Mouse (Mus musculus) neural tube, embryonic 14.5 days (tissue): ENCODE results near the gene Cadm3. TPM values are rescaled to one million over a fixed set of nuclear protein-coding genes. Genes with fewer than 3 reads are reported as not detected.
A peak's percentile ranks its signal among the peaks of the same experiment; 100 is the strongest.

Experiments used
- ATAC-seq: fragments of 200-750 bp; cut with Nextera tagmentation; 2 replicates; pipeline ENCODE4 v1.8.0; 2017; ENCODE audit warnings: low read depth, mild to moderate bottlenecking, moderate TSS enrichment, moderate library complexity
- H3K27ac ChIP-seq: fragments of 300-500 bp; sonication (generic); 2 replicates; pipeline ENCODE4 v1.5.1; 2014; ENCODE audit warnings: low read depth, mild to moderate bottlenecking, control low read depth, low read length, moderate library complexity, mixed read lengths
- H3K27me3 ChIP-seq: fragments of 300-500 bp; sonication (generic); 2 replicates; pipeline ENCODE4 v1.6.1; 2014; ENCODE audit warnings: low read length; ENCODE audit not compliant: control insufficient read depth, insufficient read depth
- H3K36me3 ChIP-seq: fragments of 300-500 bp; sonication (generic); 2 replicates; pipeline ENCODE4 v1.6.1; 2014; ENCODE audit warnings: low read length, mixed read lengths; ENCODE audit not compliant: control insufficient read depth, insufficient read depth
- H3K4me1 ChIP-seq: fragments of 300-500 bp; sonication (generic); 2 replicates; pipeline ENCODE4 v1.6.1; 2014; ENCODE audit warnings: low read length; ENCODE audit not compliant: control insufficient read depth, insufficient read depth
- H3K4me2 ChIP-seq: fragments of 300-500 bp; sonication (generic); 2 replicates; pipeline ENCODE4 v1.6.1; 2014; ENCODE audit warnings: mild to moderate bottlenecking, low read depth, low read length, control low read depth
- H3K4me3 ChIP-seq: fragments of 300-500 bp; sonication (generic); 2 replicates; pipeline ENCODE4 v1.5.1; 2014; ENCODE audit warnings: low read depth, low read length, control low read depth, mixed read lengths
- H3K9ac ChIP-seq: fragments of 300-500 bp; sonication (generic); replicated peaks from 2 replicates; pipeline ENCODE4 v1.6.1; 2014; ENCODE audit warnings: low read depth, mild to moderate bottlenecking, control low read depth, low read length, mixed read lengths
- H3K9me3 ChIP-seq: fragments of 300-500 bp; sonication (generic); 2 replicates; pipeline ENCODE4 v1.6.1; 2016; ENCODE audit warnings: low read length; ENCODE audit not compliant: control insufficient read depth
- WGBS: fragments of 180-500 bp; shearing (Covaris S2); extraction: QIAGEN DNeasy Blood & Tissue Kit; methylation state at CpG from one replicate; pipeline ENCODE4 v1.1.7; 2014; 5-methylcytosine and 5-hydroxymethylcytosine counted together
- polyA plus RNA-seq: library from polyadenylated mRNA; unstranded; fragments of >200 nt; fragmentation: Nextera tagmentation; extraction: Ambion mirVana; gene quantifications from 2 replicates; pipeline ENCODE4 v1.2.1, GENCODE M21; 2014

The Cadm3 gene
- polyA plus RNA-seq, 1 experiment from 2014 or later, result 174 TPM

DNA sequence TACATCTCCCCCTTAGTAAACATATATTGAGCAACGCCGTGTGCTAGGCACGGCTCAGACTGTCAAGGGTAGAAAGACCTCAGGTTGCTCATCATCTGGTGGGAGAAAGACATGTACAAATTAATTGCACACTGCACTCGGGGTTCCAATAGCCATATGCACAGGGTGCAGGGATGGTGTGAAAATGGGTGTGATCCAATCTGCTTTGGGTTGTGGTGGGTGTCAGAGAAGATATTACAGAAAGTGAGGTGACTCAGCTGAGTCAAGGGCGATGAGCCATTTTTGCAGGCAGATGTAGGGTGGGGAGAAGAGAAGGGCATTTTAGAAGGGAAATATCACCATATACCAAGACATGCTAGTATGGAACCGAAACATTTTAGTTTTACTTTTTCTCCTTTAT is 13.9 kb upstream of the Cadm3 start:
- H3K4me1 ChIP-seq, result no peaks in the 10 kb centered on the region
- ATAC-seq, result no peak
- no peaks in the 10 kb centered on the region for H3K27me3 ChIP-seq
- H3K27ac ChIP-seq, result no peak overlapping the region
- no peak overlapping the region for H3K4me2 ChIP-seq
- no peak overlapping the region for H3K9ac ChIP-seq
- H3K36me3 ChIP-seq, result no peaks in the 10 kb centered on the region
- no peaks in the 10 kb centered on the region for H3K9me3 ChIP-seq
- no peak overlapping the region for H3K4me3 ChIP-seq
- 89% methylated on average over 6 of the region's 6 CpGs for WGBS

DNA sequence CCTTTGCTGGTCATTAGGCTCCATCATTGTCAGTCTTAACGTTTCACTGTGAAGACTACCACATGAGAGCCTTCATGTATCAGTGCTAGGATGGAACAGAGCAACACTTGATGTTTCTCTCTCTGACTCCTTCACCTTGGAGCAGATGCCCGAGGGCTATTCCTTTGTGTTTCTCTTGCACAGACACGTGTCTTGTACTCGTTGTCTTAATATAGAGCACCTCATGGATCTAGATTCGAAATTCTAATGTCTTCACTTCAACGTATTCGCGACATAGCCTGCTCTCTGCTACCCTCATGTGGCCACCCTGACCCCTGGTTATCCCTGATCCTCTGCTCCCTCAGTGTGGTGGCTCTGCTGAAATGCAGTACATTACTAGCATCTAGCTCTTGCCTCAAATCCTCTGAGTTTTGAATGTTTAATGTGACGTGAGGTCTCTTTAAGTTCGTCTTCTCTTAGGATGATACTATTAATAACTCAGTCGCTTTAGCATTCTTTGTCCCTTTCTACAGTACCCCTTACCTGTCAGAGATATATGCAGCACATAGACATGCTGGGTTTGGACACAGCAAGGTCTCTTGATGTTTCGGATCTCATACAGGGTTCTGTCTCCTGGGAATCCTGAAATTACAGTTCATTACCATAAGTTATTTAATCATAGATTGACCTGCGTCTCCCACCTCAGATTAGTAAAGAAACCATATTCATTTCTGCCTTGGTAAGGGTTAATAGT is 10.1 kb upstream of the Cadm3 start:
- H3K9ac ChIP-seq, result no peak overlapping the region
- H3K27ac ChIP-seq, result no peak overlapping the region

DNA sequence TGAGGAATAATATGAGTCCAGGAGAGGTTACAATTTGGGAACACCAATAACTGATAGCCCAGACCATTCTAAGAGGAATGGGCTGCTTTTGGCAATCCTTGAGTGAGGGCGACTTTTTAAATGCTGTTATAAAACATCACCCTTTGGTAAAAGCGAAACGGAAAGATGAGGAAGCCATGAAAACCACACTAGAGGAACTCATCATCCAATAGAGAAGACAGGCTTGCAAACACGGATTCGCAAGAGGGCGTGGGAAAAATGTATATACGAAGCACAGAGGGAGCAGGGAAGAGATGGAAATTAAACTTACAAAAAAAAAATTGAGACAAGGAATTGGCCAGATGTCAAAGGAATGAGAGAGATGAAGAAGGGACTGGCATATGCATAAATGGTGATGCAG is 6.5 kb upstream of the Cadm3 start:
- Histone ChIP-seq H3K27me3 (no peaks in the 10 kb centered on the region), H3K27ac (no peak overlapping the region), H3K4me3 (no peak overlapping the region), H3K9ac (no peak overlapping the region), H3K36me3 (no peaks in the 10 kb centered on the region), H3K4me2 (no peak overlapping the region), H3K9me3 (no peaks in the 10 kb centered on the region), H3K4me1 (no peaks in the 10 kb centered on the region)
- WGBS, result 80% methylated on average over 7 of the region's 7 CpGs
- no peak for ATAC-seq

More for the DNA sequence above, 10.1 kb upstream of the Cadm3 start:
- Histone ChIP-seq H3K27me3 (no peaks in the 10 kb centered on the region), H3K4me3 (no peak overlapping the region), H3K36me3 (no peaks in the 10 kb centered on the region), H3K9me3 (no peaks in the 10 kb centered on the region), H3K4me2 (no peak overlapping the region), H3K4me1 (no peaks in the 10 kb centered on the region)
- 29% methylated on average over 13 of the region's 13 CpGs for WGBS
- peak; percentile 89 for ATAC-seq

DNA sequence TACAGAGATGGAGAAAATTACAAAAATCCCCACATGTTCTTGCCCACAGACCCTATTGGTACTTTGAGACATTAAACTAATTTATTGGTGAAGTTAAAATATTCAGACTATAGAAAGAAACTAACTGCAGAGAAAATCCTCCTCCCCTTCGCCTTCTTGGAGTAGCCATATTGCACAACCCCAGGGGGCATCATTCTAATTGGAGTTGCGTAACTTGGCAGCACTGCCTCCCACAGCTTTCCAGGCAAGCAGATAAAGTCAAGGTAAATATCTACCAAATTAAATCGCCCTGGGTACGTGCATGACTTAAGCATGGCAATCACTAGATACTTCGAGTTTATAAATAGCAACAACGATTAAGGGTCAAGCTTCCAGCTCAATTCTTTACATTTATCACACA is 4.1 kb upstream of the Cadm3 start:
- peaks cover 2% of the 10 kb centered on the region; the same call in 1 of the 2 replicates for H3K4me1 ChIP-seq
- H3K4me2 ChIP-seq, result no peak overlapping the region
- no peak overlapping the region for H3K9ac ChIP-seq
- WGBS, result 75% methylated on average over 6 of the region's 6 CpGs
- no peak overlapping the region for H3K4me3 ChIP-seq
- no peak overlapping the region for H3K27ac ChIP-seq
- no peaks in the 10 kb centered on the region for H3K36me3 ChIP-seq
- H3K9me3 ChIP-seq, result no peaks in the 10 kb centered on the region
- no peak for ATAC-seq
- H3K27me3 ChIP-seq, result peaks cover 2% of the 10 kb centered on the region; the same call in 1 of the 2 replicates

DNA sequence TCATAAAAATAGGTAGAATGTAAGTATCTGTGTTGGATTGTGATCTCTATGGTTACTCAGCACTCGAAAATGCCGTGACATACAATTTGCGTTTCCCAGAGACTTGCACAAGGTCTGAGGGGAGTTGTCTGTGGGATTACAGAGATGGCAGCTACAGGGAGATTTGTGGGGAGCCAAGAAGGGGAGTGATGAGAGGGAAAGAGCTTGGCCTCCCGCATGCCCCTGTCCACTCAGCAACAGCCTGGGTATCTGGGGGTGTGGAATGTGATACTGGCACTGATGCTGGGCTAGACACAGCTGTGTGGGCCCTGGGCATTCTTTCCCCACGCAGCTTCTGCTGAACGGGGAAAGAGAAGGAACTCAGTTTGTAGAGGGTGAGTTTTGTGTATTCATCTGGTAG is 3.0 kb upstream of the Cadm3 start:
- Histone ChIP-seq H3K4me2 (no peak overlapping the region), H3K9ac (no peak overlapping the region), H3K4me3 (no peak overlapping the region), H3K27ac (no peak overlapping the region), H3K27me3 (peaks cover 2% of the 10 kb centered on the region; the same call in 1 of the 2 replicates), H3K36me3 (no peaks in the 10 kb centered on the region), H3K9me3 (no peaks in the 10 kb centered on the region), H3K4me1 (peaks cover 7% of the 10 kb centered on the region; the same call in 1 of the 2 replicates)
- 59% methylated on average over 6 of the region's 6 CpGs for WGBS
- ATAC-seq, result no peak

DNA sequence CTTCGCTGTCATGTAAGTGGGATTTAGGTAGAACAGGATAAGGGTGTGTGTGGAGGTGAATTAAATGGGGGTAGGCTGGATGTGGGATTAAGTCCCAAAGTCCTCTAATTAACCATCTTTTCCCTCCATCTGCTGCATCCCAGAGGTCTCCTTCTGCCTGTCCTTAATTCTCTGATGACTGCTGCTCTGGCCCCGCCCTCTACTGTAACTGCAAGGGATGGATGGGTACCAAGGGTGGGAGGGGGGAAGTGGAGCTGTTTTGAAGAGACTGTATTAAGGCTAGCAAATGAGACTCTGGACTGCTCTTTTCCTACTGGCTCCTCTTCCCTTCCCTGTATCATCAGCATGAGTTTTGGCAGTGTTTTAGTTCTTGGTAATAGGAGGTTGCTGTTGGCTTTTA is 2.1 kb upstream of the Cadm3 start:
- WGBS, result 76% methylated on average over 2 of the region's 2 CpGs
- H3K9ac ChIP-seq, result no peak overlapping the region
- H3K4me3 ChIP-seq, result no peak overlapping the region
- ATAC-seq, result no peak
- no peaks in the 10 kb centered on the region for H3K9me3 ChIP-seq
- H3K36me3 ChIP-seq, result no peaks in the 10 kb centered on the region
- peaks cover 10% of the 10 kb centered on the region; the same call in 1 of the 2 replicates for H3K4me1 ChIP-seq
- peaks cover 2% of the 10 kb centered on the region; the same call in 1 of the 2 replicates for H3K27me3 ChIP-seq
- H3K27ac ChIP-seq, result no peak overlapping the region
- H3K4me2 ChIP-seq, result no peak overlapping the region

DNA sequence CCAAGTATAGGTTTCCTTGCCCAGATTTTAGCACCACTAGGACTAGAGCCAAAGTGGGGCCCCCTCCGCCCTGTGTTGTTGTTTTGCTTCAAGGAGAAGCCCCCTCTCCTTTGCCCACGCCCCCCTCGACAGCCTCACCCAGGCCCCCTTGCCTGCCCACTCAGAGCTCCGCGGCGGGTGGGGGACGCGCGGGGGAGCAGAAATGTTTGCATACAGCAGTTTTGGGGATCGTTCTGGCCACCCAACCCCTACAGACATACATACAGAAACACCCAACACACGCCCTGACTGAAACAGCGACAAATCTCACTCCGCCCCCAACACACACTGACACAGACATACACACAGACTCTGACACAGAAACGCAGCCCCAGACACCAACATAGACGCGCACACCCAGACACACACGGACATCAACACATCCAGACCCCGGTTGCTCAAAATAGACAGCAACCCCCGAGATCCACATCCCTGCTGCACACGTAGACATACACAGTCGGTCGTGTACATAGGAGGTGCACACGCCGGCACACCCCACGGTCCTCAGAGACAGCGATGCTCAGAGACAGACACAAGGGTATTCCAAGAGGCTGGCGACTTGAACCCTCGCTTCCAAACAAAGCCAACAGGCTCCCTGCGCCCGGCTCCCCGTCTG is 667 bp downstream of the Cadm3 start:
- peak overlapping the region; percentile 88 for H3K27ac ChIP-seq
- peaks cover 13% of the 10 kb centered on the region; the same call in 1 of the 2 replicates for H3K4me1 ChIP-seq
- peak; percentile 64 for ATAC-seq
- H3K4me2 ChIP-seq, result peak overlapping the region; percentile 68
- H3K4me3 ChIP-seq, result peak overlapping the region; percentile 92
- no peaks in the 10 kb centered on the region for H3K9me3 ChIP-seq
- H3K36me3 ChIP-seq, result no peaks in the 10 kb centered on the region
- H3K9ac ChIP-seq, result peak overlapping the region; percentile 94
- peaks cover 2% of the 10 kb centered on the region; the same call in 1 of the 2 replicates for H3K27me3 ChIP-seq
- WGBS, result under 1% methylated on average over 30 of the region's 31 CpGs

DNA sequence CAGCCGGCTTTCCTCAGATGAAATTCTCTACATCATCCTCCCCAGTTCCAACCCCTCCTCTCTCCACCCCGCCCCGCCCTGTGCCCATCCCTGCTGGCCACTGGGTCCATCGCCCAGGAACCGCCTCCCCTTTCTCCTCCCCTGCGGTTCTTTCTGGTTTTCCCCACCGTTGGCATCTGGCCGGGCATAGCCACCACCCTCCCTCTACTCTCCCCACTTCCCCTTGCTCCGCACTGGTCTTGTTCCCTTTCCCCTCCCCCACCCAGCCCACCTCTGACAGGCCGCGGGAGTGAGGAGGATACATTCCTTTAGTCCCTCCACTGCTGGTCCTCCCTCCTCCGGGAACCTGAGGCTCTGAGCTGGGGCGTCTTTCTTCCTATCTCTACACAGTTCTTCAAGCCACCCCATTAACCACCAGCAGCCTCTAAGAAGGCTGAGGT is 1.5 kb downstream of the Cadm3 start:
- Histone ChIP-seq H3K27ac (peak overlapping the region; percentile 88; the same call in 1 of the 2 replicates), H3K4me1 (peaks cover 13% of the 10 kb centered on the region; the same call in 1 of the 2 replicates), H3K9me3 (no peaks in the 10 kb centered on the region), H3K27me3 (peaks cover 2% of the 10 kb centered on the region; the same call in 1 of the 2 replicates), H3K36me3 (no peaks in the 10 kb centered on the region), H3K4me3 (peak overlapping the region; percentile 92), H3K9ac (peak overlapping the region; percentile 94), H3K4me2 (peak overlapping the region; percentile 68)
- peak; percentile 41 for ATAC-seq
- 0% methylated on average over 13 of the region's 13 CpGs for WGBS
